Mouse (Mus musculus) heart, embryonic 16.5 days (tissue): ENCODE data around the gene 1600012H06Rik. TPM values are rescaled to one million over a fixed set of nuclear protein-coding genes. Genes with fewer than 3 reads are reported as not detected.

Source experiments
- ATAC-seq: fragments of 200-750 bp; cut with Nextera tagmentation; replicated peaks from 2 replicates; pipeline ENCODE4 v1.8.0; 2017; ENCODE audit warnings: moderate number of reproducible peaks; ENCODE audit not compliant: insufficient read depth, low FRiP score; ENCODE audit errors: extremely low read depth
- H3K27ac ChIP-seq: fragments of 300-500 bp; sonication (generic); 2 replicates; pipeline ENCODE4 v1.5.1; 2014; ENCODE audit warnings: mild to moderate bottlenecking, low read length, control low read depth, moderate library complexity
- H3K27me3 ChIP-seq: fragments of 300-500 bp; sonication (generic); 2 replicates; pipeline ENCODE4 v1.6.1; 2014; ENCODE audit warnings: low read length, mixed read lengths; ENCODE audit not compliant: control insufficient read depth, insufficient read depth
- H3K36me3 ChIP-seq: fragments of 300-500 bp; sonication (generic); 2 replicates; pipeline ENCODE4 v1.6.1; 2014; ENCODE audit not compliant: control insufficient read depth, insufficient read depth
- H3K4me1 ChIP-seq: fragments of 300-500 bp; sonication (generic); 2 replicates; pipeline ENCODE4 v1.6.1; 2014; ENCODE audit warnings: low read length, mixed read lengths; ENCODE audit not compliant: control insufficient read depth, insufficient read depth
- H3K4me2 ChIP-seq: fragments of 300-500 bp; sonication (generic); 2 replicates; pipeline ENCODE4 v1.6.1; 2014; ENCODE audit warnings: low read depth, mild to moderate bottlenecking, control low read depth, low read length
- H3K4me3 ChIP-seq: fragments of 300-500 bp; sonication (generic); 2 replicates; pipeline ENCODE4 v1.5.1; 2014; ENCODE audit warnings: mild to moderate bottlenecking, control low read depth, low read length
- H3K9ac ChIP-seq: fragments of 300-500 bp; sonication (generic); 2 replicates; pipeline ENCODE4 v1.6.1; 2014; ENCODE audit warnings: low read length, control low read depth
- H3K9me3 ChIP-seq: fragments of 300-500 bp; sonication (generic); replicated peaks from 2 replicates; pipeline ENCODE4 v1.6.1; 2016; ENCODE audit warnings: low read length; ENCODE audit not compliant: control insufficient read depth
- WGBS: fragments of 180-500 bp; shearing (Covaris S2); extraction: QIAGEN DNeasy Blood & Tissue Kit; methylation state at CpG from one replicate; pipeline ENCODE4 v1.1.7; 2014; 5-methylcytosine and 5-hydroxymethylcytosine counted together
- polyA plus RNA-seq: library from polyadenylated mRNA; unstranded; fragments of >200 nt; fragmentation: Nextera tagmentation; extraction: Ambion mirVana; gene quantifications from 2 replicates; pipeline ENCODE4 v1.2.1, GENCODE M21; 2015

The 1600012H06Rik gene
- polyA plus RNA-seq, 1 experiment from 2014 or later, result 30.2 TPM

DNA sequence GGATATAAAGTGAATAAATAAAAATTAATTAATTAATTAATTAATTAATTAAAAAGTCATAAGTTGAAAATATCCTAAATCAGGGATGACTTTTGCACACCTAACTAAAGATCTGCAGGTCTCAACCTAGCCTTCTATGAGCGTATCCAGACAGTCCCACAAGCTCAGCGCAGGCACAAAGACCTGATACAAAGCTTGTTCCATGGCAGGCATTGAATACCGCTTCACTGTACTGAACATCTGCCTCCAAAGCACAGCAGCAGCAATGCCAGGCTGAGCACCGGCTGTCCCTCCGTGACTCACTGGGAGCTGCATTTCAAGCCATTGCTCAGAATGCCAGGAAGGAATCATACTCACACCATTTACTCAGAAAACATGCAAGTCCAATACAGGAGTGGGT is 32.2 kb upstream of the 1600012H06Rik start:
- H3K9me3 ChIP-seq, result no peaks in the 10 kb centered on the region
- no peak overlapping the region for H3K4me2 ChIP-seq
- H3K4me3 ChIP-seq, result no peak overlapping the region
- H3K4me1 ChIP-seq, result no peaks in the 10 kb centered on the region
- H3K9ac ChIP-seq, result no peak overlapping the region
- ATAC-seq, result no peak
- no peaks in the 10 kb centered on the region for H3K36me3 ChIP-seq
- WGBS, result 87% methylated on average over 5 of the region's 5 CpGs
- H3K27me3 ChIP-seq, result no peaks in the 10 kb centered on the region
- no peak overlapping the region for H3K27ac ChIP-seq

- no peaks in the 10 kb centered on the region for H3K27me3 ChIP-seq
- WGBS, result 52% methylated on average over 6 of the region's 6 CpGs
- no peak for ATAC-seq
- no peak overlapping the region for H3K4me3 ChIP-seq
- no peaks in the 10 kb centered on the region for H3K9me3 ChIP-seq
- H3K9ac ChIP-seq, result no peak overlapping the region
- H3K27ac ChIP-seq, result no peak overlapping the region
- H3K4me1 ChIP-seq, result no peaks in the 10 kb centered on the region
- H3K4me2 ChIP-seq, result no peak overlapping the region
- no peaks in the 10 kb centered on the region for H3K36me3 ChIP-seq
These were observed 30.6 kb upstream of the 1600012H06Rik start for GRCm38 (mm10) chr17:14912420-14912819.

GRCm38 (mm10) chr17:14912981-14913380 is 30.0 kb upstream of the 1600012H06Rik start:
- Histone ChIP-seq H3K4me3 (no peak overlapping the region), H3K27ac (no peak overlapping the region), H3K27me3 (no peaks in the 10 kb centered on the region), H3K9me3 (no peaks in the 10 kb centered on the region), H3K9ac (no peak overlapping the region), H3K4me2 (no peak overlapping the region), H3K36me3 (no peaks in the 10 kb centered on the region), H3K4me1 (no peaks in the 10 kb centered on the region)
- no peak for ATAC-seq
- 87% methylated on average over 8 of the region's 8 CpGs for WGBS

GRCm38 (mm10) chr17:14914401-14914800 is 28.6 kb upstream of the 1600012H06Rik start:
- H3K4me3 ChIP-seq, result no peak overlapping the region
- H3K4me1 ChIP-seq, result no peaks in the 10 kb centered on the region
- 79% methylated on average over 4 of the region's 4 CpGs for WGBS
- H3K27ac ChIP-seq, result no peak overlapping the region
- no peaks in the 10 kb centered on the region for H3K9me3 ChIP-seq
- H3K27me3 ChIP-seq, result peaks cover 2% of the 10 kb centered on the region; the same call in 1 of the 2 replicates
- no peak overlapping the region for H3K9ac ChIP-seq
- no peak for ATAC-seq
- H3K4me2 ChIP-seq, result no peak overlapping the region
- H3K36me3 ChIP-seq, result no peaks in the 10 kb centered on the region

GRCm38 (mm10) chr17:14917866-14918265 is 25.1 kb upstream of the 1600012H06Rik start:
- Histone ChIP-seq H3K27ac (no peak overlapping the region), H3K4me3 (no peak overlapping the region), H3K9me3 (no peaks in the 10 kb centered on the region), H3K27me3 (peaks cover 2% of the 10 kb centered on the region; the same call in 1 of the 2 replicates), H3K36me3 (no peaks in the 10 kb centered on the region), H3K4me2 (no peak overlapping the region), H3K9ac (no peak overlapping the region), H3K4me1 (no peaks in the 10 kb centered on the region)
- 82% methylated on average over 8 of the region's 8 CpGs for WGBS
- no peak for ATAC-seq

GRCm38 (mm10) chr17:14921582-14921981 is 21.4 kb upstream of the 1600012H06Rik start:
- no peaks in the 10 kb centered on the region for H3K9me3 ChIP-seq
- H3K4me3 ChIP-seq, result no peak overlapping the region
- H3K27ac ChIP-seq, result no peak overlapping the region
- no peak overlapping the region for H3K9ac ChIP-seq
- H3K4me1 ChIP-seq, result no peaks in the 10 kb centered on the region
- H3K27me3 ChIP-seq, result peaks cover 2% of the 10 kb centered on the region; the same call in 1 of the 2 replicates
- 52% methylated on average over 6 of the region's 6 CpGs for WGBS
- no peaks in the 10 kb centered on the region for H3K36me3 ChIP-seq
- no peak for ATAC-seq
- H3K4me2 ChIP-seq, result no peak overlapping the region

- Histone ChIP-seq H3K4me1 (no peaks in the 10 kb centered on the region), H3K27me3 (no peaks in the 10 kb centered on the region), H3K36me3 (no peaks in the 10 kb centered on the region), H3K4me2 (no peak overlapping the region), H3K9ac (no peak overlapping the region), H3K4me3 (no peak overlapping the region), H3K9me3 (no peaks in the 10 kb centered on the region), H3K27ac (no peak overlapping the region)
- 72% methylated on average over 8 of the region's 8 CpGs for WGBS
- ATAC-seq, result no peak
These were observed 15.3 kb upstream of the 1600012H06Rik start for GRCm38 (mm10) chr17:14927644-14928218.

DNA sequence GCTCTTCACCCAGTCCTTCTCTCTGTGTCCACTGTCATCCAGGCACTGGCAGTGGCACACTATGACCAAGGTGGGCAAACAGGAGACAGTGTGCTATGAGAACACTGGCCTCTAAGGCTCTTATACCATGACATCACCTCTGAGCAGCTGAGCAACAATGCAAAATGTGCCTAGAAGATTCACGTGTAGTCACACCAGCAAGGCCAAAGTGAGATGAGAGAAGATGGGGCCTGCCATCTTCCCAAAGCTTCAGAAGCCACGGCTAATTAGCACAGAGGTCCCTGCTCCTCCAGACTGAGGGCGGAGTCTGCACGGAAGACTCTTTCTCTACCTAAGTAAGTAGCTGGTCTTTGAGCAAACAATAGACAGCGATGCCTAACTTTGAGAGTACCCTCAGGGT is 14.4 kb upstream of the 1600012H06Rik start:
- no peak overlapping the region for H3K4me2 ChIP-seq
- H3K9ac ChIP-seq, result no peak overlapping the region
- H3K9me3 ChIP-seq, result no peaks in the 10 kb centered on the region

DNA sequence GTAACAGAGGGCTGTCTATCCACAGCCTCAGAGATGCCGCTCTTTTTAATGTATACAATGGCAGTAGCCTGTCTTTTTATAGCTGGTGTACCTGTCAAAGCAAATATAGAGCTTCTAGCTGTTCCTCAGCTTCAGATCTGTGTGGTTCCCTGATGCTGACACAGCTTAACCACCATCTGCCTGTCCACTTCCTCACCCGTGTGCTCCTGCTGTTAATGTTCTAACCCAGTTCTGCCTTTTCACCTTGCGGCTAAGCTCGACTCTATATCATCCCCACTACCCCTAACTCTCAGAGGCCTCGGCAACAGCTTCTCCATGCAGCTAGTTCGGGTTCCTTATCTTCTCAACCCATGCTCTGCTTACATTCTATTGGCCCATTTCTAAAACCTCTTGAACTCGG is 12.3 kb upstream of the 1600012H06Rik start:
- no peak overlapping the region for H3K4me3 ChIP-seq
- H3K4me1 ChIP-seq, result no peaks in the 10 kb centered on the region
- H3K27me3 ChIP-seq, result no peaks in the 10 kb centered on the region
- H3K4me2 ChIP-seq, result no peak overlapping the region
- no peak for ATAC-seq
- no peaks in the 10 kb centered on the region for H3K9me3 ChIP-seq
- no peak overlapping the region for H3K9ac ChIP-seq
- 63% methylated on average over 7 of the region's 7 CpGs for WGBS
- H3K36me3 ChIP-seq, result no peaks in the 10 kb centered on the region
- H3K27ac ChIP-seq, result no peak overlapping the region

More for the DNA sequence above, 14.4 kb upstream of the 1600012H06Rik start:
- Histone ChIP-seq H3K36me3 (no peaks in the 10 kb centered on the region), H3K4me3 (no peak overlapping the region), H3K4me1 (no peaks in the 10 kb centered on the region), H3K27me3 (no peaks in the 10 kb centered on the region), H3K27ac (no peak overlapping the region)
- no peak for ATAC-seq
- WGBS, result 69% methylated on average over 5 of the region's 5 CpGs
